Mouse (Mus musculus): Measurements from ENCODE around the gene Arsb. TPM values are rescaled to one million over a fixed set of nuclear protein-coding genes. Genes with fewer than 3 reads are reported as not detected.

The Arsb gene
- polyA plus RNA-seq, 2 experiments = 21.9 to 40.4 TPM

DNA sequence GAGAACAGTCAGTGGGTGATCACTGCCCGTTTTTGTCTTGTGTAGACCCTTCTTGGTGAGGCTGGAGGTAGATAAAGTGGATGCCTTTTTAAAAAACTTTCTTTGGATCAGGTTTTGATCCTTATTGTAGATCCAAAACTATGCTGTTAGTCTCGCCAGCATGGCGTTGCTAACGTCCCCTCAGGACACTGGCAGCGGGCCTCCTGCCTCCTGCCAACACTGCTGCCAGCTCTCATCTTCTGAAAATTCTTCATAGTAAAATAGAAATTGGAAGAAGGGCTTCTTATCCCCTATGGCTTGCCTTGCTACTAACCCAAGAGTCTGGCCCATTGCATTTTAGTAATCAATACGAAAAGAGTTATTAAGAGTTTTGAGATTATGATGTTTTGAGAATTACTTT lies 101.2 kb downstream of the Arsb start:
- H3K9ac ChIP-seq (ENCODE audit: low read depth, low read length, severe bottlenecking) = no peak overlapping the region
- TF ChIP-seq POLR2A (IDR thresholded peaks at IDR 0.05; ENCODE audit: borderline replicate concordance, extremely low read depth, insufficient read depth, insufficient read length) = no peak
- no peaks in the 10 kb centered on the region for H3K9me3 ChIP-seq (ENCODE audit: control insufficient read depth, low read length)
- peaks cover 3% of the 10 kb centered on the region; the same call in 1 of the 2 replicates for H3K36me3 ChIP-seq (ENCODE audit: control insufficient read depth, insufficient read depth, low read length)
- H3K4me2 ChIP-seq (replicated peaks; ENCODE audit: low read depth, low read length, severe bottlenecking) = no peak overlapping the region
- H3K27me3 ChIP-seq (ENCODE audit: control insufficient read depth, insufficient read depth, low read length) = no peaks in the 10 kb centered on the region
- ATAC-seq (ENCODE audit: low FRiP score, low read depth) (no peak), DNase-seq (ENCODE audit: low spot score) (no peak)
- H3K27ac ChIP-seq (replicated peaks; ENCODE audit: low read depth, low read length) = no peak overlapping the region
- H3K4me3 ChIP-seq (replicated peaks; ENCODE audit: low read length) = no peak overlapping the region
- H3K4me1 ChIP-seq (ENCODE audit: control insufficient read depth, insufficient read depth, low read length) = no peaks in the 10 kb centered on the region
- 92% methylated on average over 6 of the region's 6 CpGs for WGBS

DNA sequence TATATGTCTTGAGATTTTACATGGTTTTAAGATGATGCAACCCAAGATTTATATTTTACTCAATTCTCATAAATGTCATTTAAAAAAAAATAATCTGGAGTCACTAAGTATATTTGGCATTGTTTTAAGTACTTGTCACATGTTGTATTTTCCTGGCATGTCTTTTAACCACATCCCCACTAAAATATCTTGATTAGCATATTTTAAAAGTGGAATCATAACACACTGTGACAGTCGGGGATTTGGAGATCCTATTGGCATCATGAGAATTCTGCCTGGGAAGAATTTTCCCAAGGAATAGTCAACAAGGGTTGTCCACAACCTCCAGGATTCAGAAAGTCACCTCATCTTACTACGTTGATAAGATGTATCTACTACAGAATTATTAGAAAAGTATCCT lies 106.5 kb downstream of the Arsb start:
- H3K36me3 ChIP-seq (ENCODE audit: control insufficient read depth, insufficient read depth, low read length) = no peaks in the 10 kb centered on the region
- ATAC-seq (ENCODE audit: low FRiP score, low read depth) (no peak), DNase-seq (ENCODE audit: low spot score) (no peak)
- H3K4me2 ChIP-seq (replicated peaks; ENCODE audit: low read depth, low read length, severe bottlenecking) = no peak overlapping the region
- H3K27me3 ChIP-seq (ENCODE audit: control insufficient read depth, insufficient read depth, low read length) = no peaks in the 10 kb centered on the region
- 82% methylated on average over 2 of the region's 2 CpGs for WGBS
- H3K27ac ChIP-seq (replicated peaks; ENCODE audit: low read depth, low read length) = no peak overlapping the region
- H3K9ac ChIP-seq (ENCODE audit: low read depth, low read length, severe bottlenecking) = no peak overlapping the region
- H3K4me1 ChIP-seq (ENCODE audit: control insufficient read depth, insufficient read depth, low read length) = no peaks in the 10 kb centered on the region
- no peak for TF ChIP-seq POLR2A (IDR thresholded peaks at IDR 0.05; ENCODE audit: borderline replicate concordance, extremely low read depth, insufficient read depth, insufficient read length)
- no peak overlapping the region for H3K4me3 ChIP-seq (replicated peaks; ENCODE audit: low read length)
- no peaks in the 10 kb centered on the region for H3K9me3 ChIP-seq (ENCODE audit: control insufficient read depth, low read length)

DNA sequence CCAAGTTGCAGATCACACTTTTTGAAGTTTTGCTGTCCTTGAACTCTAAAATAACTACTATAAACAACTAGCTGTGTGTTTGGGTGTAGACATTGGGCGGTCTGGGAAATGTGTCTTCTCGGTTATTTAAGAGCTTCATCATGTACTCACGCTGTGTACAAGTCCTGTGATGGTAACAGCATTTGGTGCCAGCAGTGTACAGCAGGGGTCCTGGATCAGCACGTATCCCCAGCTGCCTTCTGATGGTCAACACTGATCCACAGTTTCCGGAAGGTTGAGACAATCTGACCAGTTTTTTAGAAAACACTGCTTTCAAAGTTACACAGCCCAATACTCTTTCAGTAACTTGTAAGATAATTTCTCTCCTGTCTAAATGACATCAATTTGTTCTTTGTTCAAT lies 108.0 kb downstream of the Arsb start:
- no peak for TF ChIP-seq POLR2A (IDR thresholded peaks at IDR 0.05; ENCODE audit: borderline replicate concordance, extremely low read depth, insufficient read depth, insufficient read length)
- no peak overlapping the region for H3K9ac ChIP-seq (ENCODE audit: low read depth, low read length, severe bottlenecking)
- no peaks in the 10 kb centered on the region for H3K4me1 ChIP-seq (ENCODE audit: control insufficient read depth, insufficient read depth, low read length)
- H3K4me2 ChIP-seq (replicated peaks; ENCODE audit: low read depth, low read length, severe bottlenecking) = no peak overlapping the region
- 83% methylated on average over 5 of the region's 5 CpGs for WGBS
- DNase-seq (ENCODE audit: low spot score) = no peak
- H3K27me3 ChIP-seq (ENCODE audit: control insufficient read depth, insufficient read depth, low read length) = no peaks in the 10 kb centered on the region
- no peak overlapping the region for H3K27ac ChIP-seq (replicated peaks; ENCODE audit: low read depth, low read length)
- H3K9me3 ChIP-seq (ENCODE audit: control insufficient read depth, low read length) = no peaks in the 10 kb centered on the region
- no peaks in the 10 kb centered on the region for H3K36me3 ChIP-seq (ENCODE audit: control insufficient read depth, insufficient read depth, low read length)
- H3K4me3 ChIP-seq (replicated peaks; ENCODE audit: low read length) = no peak overlapping the region
- ATAC-seq (ENCODE audit: low FRiP score, low read depth) = no peak

DNA sequence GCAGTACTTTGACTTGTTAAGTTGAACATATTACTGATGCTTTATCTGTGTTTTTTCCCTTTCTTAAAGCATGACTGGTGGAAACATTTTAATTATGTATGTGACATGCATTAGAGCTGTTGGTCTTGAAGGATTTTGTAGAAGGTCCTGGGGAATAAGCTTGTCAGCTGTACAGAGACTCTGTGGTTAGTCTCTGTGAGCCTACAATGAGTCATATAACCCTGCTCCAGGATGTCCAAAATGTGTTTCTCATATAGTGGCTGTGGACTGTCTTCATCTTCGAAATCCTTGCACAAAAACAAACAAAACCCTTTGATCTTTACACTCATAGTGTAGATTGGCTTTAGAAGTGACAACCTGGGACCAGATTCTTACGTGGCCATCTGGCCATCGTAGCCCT lies 110.7 kb downstream of the Arsb start:
- no peak for TF ChIP-seq POLR2A (IDR thresholded peaks at IDR 0.05; ENCODE audit: borderline replicate concordance, extremely low read depth, insufficient read depth, insufficient read length)

DNA sequence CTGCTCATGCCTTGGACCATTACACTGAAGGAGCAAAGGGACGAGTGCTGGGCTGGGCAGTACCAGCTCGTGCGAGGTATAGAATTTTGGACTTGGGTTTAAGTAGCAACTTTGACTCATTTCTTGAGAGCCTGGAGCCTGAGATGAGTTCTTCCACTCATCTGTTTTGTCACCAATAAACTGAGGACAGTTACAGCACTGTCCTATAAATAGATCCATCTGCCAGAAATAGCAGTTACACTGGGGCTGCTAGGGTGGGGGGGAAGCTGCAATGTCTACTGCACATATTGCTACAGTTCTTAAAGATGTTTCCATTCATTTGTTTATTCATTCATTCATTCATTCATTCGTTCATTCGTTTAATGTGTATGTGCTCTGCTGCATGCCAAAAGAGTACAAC lies 115.6 kb downstream of the Arsb start:
- 93% methylated on average over 5 of the region's 5 CpGs for WGBS
- H3K4me1 ChIP-seq (ENCODE audit: control insufficient read depth, insufficient read depth, low read length) = peaks cover 10% of the 10 kb centered on the region; the same call in 1 of the 2 replicates
- H3K9ac ChIP-seq (ENCODE audit: low read depth, low read length, severe bottlenecking) = no peak overlapping the region
- H3K4me2 ChIP-seq (replicated peaks; ENCODE audit: low read depth, low read length, severe bottlenecking) = no peak overlapping the region
- no peaks in the 10 kb centered on the region for H3K9me3 ChIP-seq (ENCODE audit: control insufficient read depth, low read length)
- no peaks in the 10 kb centered on the region for H3K36me3 ChIP-seq (ENCODE audit: control insufficient read depth, insufficient read depth, low read length)
- no peaks in the 10 kb centered on the region for H3K27me3 ChIP-seq (ENCODE audit: control insufficient read depth, insufficient read depth, low read length)
- ATAC-seq (ENCODE audit: low FRiP score, low read depth) (no peak), DNase-seq (ENCODE audit: low spot score) (no peak)
- no peak for TF ChIP-seq POLR2A (IDR thresholded peaks at IDR 0.05; ENCODE audit: borderline replicate concordance, extremely low read depth, insufficient read depth, insufficient read length)
- H3K27ac ChIP-seq (replicated peaks; ENCODE audit: low read depth, low read length) = no peak overlapping the region
- H3K4me3 ChIP-seq (replicated peaks; ENCODE audit: low read length) = no peak overlapping the region

More for the DNA sequence above, 110.7 kb downstream of the Arsb start:
- no peaks in the 10 kb centered on the region for H3K27me3 ChIP-seq (ENCODE audit: control insufficient read depth, insufficient read depth, low read length)
- H3K4me2 ChIP-seq (replicated peaks; ENCODE audit: low read depth, low read length, severe bottlenecking) = no peak overlapping the region
- no peaks in the 10 kb centered on the region for H3K4me1 ChIP-seq (ENCODE audit: control insufficient read depth, insufficient read depth, low read length)
- WGBS = 77% methylated on average over 3 of the region's 3 CpGs
- H3K4me3 ChIP-seq (replicated peaks; ENCODE audit: low read length) = no peak overlapping the region
- DNase-seq (ENCODE audit: low spot score) (no peak), ATAC-seq (ENCODE audit: low FRiP score, low read depth) (no peak)
- H3K9ac ChIP-seq (ENCODE audit: low read depth, low read length, severe bottlenecking) = no peak overlapping the region
- no peaks in the 10 kb centered on the region for H3K36me3 ChIP-seq (ENCODE audit: control insufficient read depth, insufficient read depth, low read length)
- H3K27ac ChIP-seq (replicated peaks; ENCODE audit: low read depth, low read length) = no peak overlapping the region
- H3K9me3 ChIP-seq (ENCODE audit: control insufficient read depth, low read length) = no peaks in the 10 kb centered on the region

DNA sequence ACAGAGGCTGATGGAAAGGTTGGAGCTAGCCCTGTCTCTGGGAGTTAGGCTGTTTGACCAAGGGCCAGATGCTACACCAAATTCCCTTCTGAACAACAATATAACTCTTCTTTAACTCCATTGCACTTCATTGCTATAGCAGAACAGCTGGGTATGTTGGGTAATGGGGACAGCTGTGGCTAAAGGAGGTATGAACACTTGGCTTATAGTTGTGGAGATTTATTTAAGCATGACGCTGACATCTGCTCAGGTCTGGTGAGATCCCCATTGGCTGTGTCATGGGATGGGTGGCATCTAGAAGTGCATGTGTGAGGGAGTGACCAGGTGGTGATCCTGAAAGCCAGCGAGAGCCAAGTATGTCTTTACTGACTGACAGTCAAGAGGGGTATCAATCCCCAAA lies 116.8 kb downstream of the Arsb start:
- DNase-seq (ENCODE audit: low spot score) (peak; percentile 65), ATAC-seq (ENCODE audit: low FRiP score, low read depth) (peak; percentile 70)
- H3K4me2 ChIP-seq (replicated peaks; ENCODE audit: low read depth, low read length, severe bottlenecking) = no peak overlapping the region
- TF ChIP-seq POLR2A (IDR thresholded peaks at IDR 0.05; ENCODE audit: borderline replicate concordance, extremely low read depth, insufficient read depth, insufficient read length) = no peak
- H3K4me1 ChIP-seq (ENCODE audit: control insufficient read depth, insufficient read depth, low read length) = peaks cover 10% of the 10 kb centered on the region; the same call in 1 of the 2 replicates
- no peaks in the 10 kb centered on the region for H3K27me3 ChIP-seq (ENCODE audit: control insufficient read depth, insufficient read depth, low read length)
- H3K27ac ChIP-seq (replicated peaks; ENCODE audit: low read depth, low read length) = peak overlapping the region; percentile 21; the same call in 1 of the 2 replicates
- no peaks in the 10 kb centered on the region for H3K9me3 ChIP-seq (ENCODE audit: control insufficient read depth, low read length)
- no peak overlapping the region for H3K4me3 ChIP-seq (replicated peaks; ENCODE audit: low read length)
- no peak overlapping the region for H3K9ac ChIP-seq (ENCODE audit: low read depth, low read length, severe bottlenecking)
- 88% methylated on average over 2 of the region's 2 CpGs for WGBS
- H3K36me3 ChIP-seq (ENCODE audit: control insufficient read depth, insufficient read depth, low read length) = no peaks in the 10 kb centered on the region

Measured in limb, embryonic 14.5 days (tissue).